Mouse (Mus musculus) spleen, embryonic (tissue): ENCODE results near the gene Tmem17.

ENCODE experiments used
- CTCF ChIA-PET: fragments of 350-600 bp; sonication (Branson Sonifier 250); formaldehyde crosslinking; loops from one replicate; lab custom pipeline; 2022; lab: Charles Lee

Tmem17 gene

DNA sequence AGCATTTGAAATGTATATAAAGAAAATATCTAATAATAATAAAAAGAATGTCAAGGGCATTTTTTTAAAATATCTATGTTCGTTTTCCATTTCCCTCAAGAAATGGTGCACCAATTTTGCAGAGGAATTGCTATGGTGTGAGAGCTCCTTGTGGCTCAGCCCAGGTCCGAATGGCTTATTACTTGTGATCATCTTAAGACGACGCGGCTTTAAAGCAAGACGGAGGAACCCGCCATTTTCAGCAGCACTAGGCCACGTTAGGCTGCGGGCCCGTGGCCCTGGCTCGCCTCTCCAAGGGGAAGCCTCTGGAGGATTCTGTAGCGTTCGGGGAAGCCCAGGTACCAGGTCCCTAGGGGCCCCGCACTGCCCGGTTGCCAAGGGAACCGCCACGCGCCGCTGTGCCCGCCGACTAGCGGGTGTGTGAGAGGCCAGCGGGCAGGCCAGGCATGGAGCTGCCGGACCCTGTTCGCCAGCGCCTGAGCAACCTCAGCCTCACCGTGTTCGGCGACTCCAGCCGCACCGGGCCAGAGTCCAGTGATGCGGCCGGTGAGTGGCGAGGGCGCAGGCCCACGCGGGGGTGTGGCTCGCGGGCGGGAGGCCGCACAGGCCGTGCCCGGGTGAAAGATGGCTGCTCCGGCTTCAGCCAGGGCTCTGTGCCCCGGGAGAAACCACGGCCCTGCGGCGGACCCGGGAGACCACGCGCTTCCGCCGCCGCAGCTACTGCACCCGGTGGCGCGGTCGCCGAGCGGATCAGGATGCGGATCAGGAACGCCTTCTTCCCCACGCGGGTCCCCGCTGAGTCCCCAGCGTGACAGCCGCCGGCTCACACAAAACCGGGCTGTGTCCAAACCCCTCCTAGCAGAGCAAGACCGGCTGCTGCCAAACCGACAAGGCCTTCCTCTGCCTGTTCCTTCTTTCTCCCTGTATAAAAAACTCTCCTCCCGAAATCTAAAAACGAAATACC, at the start of gene Tmem17:
Tmem17 (plus strand) TSS at position 51 of the 964 bp plus-strand sequence.
- CTCF ChIA-PET = no interaction called here

DNA sequence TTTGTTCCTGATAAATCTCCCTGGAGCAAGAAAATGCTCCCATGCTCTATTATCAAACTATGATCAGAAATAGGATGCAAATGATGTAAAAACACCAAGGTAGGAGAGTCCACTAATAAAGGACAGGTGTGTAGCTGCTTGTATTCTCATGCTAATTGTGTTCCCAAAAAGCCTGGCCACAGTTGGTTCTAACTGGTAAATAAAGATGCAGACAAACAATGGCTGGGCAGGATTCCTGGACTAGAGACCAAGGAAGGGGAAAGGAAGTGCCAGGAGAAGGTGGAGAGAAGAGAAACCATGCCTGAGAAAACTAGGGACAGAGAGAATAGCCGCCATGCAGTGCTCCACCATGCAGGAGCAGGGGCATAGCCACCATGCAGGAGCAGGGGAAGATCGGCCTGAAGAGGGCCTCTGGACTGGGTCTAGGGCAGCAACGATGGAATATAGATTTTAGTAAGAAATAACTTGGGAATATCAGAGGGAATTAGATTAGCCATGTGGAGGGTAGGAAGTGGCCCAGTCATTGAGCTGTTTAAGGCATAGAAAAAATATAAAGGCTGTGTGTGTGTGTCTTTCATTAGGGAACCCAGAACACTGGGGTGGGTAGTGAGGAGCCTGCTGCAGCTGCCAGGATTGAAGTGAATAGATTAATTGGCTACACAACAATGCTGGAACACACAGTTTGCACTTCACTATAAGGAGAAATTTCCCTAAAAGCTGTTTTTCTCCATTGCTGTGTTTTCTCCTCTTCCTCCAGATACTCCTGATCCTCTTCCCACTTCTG, 31.9 kb upstream of the Tmem17 start:
- CTCF ChIA-PET = interaction anchor here (0.6 kb wide), 1 partner anchor 479 kb away, joined by 3 read pairs; no protein-coding TSS in a partner anchor

DNA sequence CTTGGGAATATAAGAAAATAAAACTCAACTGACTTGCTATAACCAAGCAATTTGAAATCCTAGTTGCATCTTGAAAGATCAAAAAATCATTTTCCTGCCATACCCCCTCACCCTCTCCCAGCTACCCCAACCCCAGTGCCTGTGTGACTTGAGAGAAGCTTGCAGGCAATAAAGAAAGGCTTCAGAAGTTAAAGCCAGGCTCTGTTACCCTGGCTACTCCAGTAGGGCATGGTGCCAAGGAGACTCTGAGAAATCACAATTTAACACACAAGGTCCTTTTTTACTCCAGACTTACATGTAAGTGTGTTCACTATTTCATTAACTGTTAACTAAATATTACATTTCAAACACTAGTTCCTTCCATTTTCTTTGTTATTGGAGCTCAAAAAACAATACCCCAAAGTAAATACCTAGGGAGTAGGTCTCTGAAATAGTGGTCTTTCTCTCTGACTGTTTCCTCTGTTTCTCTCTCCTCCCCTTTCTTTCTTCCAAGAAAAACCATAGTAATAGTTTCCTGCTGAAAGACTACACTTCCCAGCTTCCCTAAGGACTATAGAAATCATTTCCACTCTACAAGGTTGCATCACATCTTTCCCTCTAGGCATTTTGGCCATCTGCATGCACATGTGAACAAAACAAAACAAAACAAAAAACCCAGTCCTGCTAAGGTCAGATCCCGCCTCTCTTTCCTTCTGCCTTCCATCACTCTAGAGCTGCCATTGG, 30.1 kb upstream of the Tmem17 start:
- CTCF ChIA-PET = no interaction called here

DNA sequence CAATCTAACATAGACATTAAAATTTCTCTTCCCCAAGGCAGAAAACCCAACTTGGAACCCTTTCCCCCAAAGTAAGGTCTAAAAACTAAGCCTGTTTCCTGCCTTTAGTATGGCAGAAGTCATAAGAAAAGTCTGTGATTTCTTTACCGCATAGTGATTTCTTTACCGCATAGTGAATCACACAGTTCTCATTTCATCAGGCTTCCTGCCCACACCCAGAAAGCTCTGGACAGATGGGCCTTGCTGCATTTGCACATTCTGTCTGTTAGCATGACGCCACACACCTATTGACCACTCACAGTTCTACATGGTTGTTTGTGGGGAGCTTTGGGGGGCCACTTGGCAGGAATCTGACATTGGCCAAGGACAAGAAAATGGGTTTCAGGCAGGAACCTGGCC, 29.5 kb upstream of the Tmem17 start:
- CTCF ChIA-PET = no interaction called here

DNA sequence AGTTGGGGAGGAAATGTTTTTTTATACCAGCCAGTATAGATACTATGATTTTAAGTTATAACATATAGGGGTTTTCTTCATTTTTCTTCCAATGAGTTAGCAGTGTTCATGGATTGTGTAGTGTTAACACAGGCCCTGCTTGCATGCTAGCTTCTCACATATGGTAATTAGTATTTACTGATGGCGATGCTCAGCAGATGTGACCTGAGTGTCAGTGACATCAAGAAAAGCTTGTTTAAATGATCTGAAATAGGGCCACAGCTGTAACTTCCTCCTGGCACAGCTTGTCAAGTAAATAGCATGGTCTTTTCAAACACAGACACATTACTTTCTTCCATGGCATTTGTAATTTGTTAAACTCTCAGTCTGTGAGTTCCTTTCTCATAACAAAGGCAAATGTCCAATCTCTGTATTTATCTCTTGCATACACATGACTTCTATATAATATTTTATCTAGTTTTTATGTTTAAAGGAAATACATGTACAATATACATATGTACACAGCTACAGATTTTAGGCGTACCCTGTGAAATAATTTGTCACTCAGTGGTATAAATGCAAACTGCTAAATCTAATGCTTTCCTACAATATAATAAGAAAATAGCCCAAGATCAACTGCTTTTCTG, 18.1 kb upstream of the Tmem17 start:
- CTCF ChIA-PET = no interaction called here

DNA sequence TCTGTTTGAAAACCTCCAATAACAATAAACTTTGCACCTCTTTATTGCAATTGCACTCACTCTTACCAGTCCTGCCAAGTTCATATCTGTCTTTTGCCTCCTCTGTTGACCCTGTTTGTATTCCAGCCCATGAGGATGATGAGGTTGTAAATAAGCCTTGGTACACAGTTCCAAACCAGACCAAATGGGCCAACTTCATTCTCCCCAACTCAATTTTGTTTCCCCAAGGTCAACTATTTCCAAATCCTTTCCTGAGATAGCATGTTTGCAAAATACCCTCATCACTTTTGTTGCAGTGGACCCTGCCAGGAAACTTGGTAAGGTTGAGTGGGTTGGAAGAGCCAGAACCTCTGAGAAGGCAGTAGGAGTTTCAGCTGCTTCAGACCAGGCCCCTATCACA, 16.9 kb upstream of the Tmem17 start:
- CTCF ChIA-PET = interaction anchor here (0.7 kb wide), 1 partner anchor 1586 kb away, joined by 3 read pairs; no protein-coding TSS in a partner anchor

DNA sequence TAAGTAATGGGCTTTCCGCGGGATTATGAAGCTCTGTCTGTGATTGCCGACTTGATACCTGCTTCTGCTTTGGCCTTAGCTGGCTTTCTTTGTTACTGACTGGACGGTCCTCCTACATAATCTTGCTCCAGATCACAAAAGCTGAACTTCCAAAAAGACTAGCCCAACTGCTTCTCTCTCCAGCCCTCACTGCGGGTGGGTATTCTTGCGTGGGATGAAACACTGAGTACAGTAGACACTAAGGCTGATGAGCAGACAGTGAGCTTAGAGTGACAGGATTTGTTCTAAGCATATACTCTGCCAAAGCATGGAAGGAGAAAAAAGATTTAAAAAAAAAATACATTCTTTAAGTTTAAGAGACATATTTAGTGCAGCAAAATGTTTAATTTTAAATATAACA, 12.5 kb upstream of the Tmem17 start:
- CTCF ChIA-PET = no interaction called here

DNA sequence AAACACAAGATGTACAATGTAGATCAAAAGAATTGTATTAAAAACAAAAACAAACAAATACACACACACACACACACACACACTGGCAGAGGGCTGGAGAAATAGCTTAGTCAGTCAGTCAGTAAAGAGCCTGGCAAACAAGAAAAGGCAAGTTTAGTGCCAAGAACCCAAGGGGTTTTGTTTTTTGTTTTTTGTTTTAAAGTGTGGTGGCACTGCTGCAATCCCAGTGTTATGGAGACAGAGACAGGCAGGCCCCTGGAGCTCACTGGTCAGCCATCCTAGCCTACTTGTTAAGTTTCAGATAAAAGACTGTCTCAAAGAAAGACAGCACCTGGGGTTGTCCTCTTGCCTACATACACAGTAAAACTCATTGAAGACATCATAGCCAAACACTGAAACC, 12.0 kb upstream of the Tmem17 start:
- CTCF ChIA-PET = no interaction called here

DNA sequence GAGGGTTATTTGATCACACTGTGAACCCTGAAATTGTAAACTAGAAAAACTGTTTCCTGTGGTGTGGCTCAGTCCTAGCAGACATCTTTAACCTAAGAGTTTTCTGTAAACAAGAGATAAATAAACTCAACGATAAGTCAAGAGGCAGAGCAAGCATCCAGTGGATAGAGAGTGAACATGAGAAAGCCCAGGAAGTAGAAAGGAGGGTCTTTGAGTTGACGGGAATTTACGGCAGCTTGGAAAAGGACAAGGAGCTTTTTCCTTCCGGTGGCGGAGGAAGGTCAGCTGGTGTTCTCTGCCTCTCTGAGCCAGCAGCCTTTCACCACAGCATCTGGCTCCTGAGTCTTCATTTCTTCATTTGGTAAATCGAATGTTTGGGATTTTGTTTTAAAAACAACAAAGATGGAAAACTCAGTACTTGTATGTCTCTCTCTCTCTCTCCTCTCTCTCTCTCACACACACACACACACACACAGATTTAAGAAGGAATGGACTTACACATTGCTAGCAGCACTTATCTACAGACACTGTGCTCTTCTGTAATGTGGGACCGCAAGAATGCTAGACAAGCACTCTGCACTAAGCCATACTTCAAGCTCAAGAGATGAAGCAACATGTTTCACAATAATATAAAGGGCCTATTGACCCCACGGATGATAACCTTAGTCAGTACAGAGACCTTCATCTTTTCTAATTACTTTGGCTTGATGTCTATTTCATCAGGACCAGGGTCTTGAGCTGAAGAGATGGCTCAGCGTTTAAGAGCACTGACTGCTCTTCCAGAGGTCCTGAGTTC, 10.9 kb upstream of the Tmem17 start:
- CTCF ChIA-PET = no interaction called here

DNA sequence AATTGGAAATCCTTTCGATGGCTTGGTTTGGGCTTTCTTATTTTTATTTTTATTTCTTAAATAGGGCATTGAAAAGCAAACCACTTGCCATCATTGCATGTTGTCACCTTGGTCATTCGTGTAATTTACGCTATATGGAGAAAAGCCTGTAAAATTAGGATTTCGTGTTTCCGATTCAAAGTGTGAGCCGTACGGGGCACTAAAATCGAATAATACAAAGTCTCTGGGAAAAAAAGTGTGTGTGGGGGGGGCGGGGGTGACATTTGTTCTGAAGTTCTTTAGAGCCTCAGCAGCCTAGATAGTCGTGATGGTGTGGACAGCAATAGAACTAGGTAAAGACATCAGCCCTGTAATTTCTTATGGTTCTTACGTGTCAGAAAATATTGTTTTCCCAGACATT, 1.2 kb downstream of the Tmem17 start:
- CTCF ChIA-PET = no interaction called here

DNA sequence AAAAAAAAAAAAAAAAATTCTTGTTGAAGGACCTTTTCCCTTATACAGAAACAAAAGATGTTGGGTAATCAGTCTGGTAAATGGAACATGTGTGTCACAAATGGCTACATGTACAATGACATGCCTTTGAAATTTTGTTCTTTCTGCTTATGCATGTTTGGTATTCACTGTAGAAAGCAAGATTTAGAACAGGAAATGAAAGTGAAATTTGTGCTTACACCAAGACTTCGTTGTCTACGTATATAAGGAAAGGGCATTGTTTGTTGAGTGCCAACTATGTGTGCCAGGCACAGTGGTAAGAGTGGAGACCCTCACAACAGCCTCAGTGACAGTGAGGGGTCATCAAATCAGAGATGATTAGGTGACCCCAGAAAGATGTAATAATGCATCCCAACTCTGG, 3.2 kb downstream of the Tmem17 start:
- CTCF ChIA-PET = no interaction called here

DNA sequence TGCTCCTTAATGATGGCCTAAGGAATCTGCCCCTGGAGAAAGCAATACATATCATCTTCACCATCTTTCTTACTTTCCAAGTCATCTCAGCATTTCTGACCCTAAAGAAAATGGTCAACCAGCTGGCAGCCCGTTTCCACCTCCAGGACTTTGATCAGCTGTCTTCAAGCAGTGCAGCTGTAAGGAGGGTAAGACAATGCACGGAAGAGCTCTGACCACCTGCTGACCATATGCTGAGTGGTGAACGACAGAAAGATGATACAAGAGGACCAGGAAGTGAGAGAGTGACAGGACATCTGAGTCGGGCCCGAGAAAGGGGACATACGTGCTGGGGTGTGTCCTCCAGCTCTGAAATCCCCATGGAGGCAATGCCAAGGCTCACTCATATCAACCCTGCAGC, 6.6 kb downstream of the Tmem17 start:
- CTCF ChIA-PET = no interaction called here

DNA sequence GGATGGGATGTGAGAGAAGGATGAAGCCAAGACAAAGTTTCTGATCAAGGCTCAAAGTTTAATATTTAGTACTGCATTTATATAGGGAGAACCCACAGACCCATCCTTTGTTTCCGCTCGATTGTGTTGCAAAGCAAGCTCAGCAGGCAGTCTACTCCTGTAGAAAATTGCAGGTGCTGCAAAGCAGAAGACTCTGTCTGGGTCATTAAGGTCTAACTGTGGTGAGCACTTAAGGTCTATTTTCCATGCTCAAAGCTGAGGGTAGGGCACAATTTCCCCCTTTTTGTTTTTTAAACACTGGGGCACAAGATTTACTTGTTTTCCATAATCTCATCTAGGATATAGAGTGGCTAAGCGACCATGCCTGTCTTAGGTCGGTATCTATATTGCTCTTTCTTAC, 8.4 kb downstream of the Tmem17 start:
- CTCF ChIA-PET = no interaction called here

DNA sequence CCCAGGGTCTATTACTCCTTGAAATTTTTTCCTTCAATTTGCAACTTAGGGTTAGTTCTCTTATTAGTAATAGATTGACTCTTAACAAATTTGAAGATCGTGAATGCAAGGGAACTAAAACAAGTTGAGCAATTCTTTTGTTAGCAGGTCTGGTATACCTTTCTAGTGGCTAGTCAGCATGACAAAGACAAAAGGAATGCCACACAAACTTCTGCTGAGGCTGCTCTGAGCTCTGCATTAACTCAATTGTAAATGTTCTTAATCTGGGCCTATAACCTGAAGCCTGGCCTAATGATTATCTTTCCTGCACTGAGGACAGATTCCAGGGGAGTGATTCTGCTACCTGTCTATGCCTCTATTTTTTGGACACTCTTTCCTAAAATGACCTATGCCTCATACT, 12.7 kb downstream of the Tmem17 start:
- CTCF ChIA-PET = no interaction called here

DNA sequence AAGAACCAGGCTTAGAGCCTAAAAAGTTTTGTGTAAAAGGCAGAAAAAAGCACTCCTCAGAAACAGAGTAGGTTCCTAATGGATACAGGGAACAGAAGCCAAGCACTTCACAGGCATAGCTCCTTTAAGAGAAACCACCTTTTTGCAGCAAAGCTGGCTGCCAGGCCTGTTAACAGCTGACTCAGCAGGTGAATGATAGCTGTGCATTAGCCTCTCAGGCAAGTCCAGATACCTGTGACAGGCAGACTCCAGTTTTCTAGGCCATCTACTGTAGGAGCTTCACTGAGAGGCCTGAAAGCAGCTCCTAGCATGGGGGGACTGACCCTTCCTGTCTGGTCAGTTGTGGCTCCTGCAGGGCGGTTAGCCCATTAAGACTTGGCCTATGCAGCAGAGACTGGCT, 28.7 kb downstream of the Tmem17 start:
- CTCF ChIA-PET = no interaction called here

DNA sequence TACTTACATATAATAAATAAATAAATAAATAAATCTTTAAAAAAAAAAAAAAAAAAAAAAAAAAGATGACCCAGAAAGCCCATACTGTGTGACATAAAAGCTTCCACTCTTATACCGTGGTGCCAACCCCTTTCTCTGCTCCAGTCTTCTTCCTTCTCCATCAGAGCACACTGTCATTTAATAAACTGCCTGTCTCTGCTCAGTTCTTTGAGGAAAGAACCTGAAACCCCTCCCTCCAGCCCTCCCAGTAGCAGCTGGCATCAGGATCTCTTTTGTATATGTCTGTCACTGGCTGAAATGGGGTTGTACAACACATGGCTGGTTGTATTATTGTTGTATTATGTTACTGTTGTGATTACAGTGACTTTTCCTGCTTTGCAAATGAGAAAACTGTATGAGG, 48.2 kb downstream of the Tmem17 start:
- CTCF ChIA-PET = no interaction called here

DNA sequence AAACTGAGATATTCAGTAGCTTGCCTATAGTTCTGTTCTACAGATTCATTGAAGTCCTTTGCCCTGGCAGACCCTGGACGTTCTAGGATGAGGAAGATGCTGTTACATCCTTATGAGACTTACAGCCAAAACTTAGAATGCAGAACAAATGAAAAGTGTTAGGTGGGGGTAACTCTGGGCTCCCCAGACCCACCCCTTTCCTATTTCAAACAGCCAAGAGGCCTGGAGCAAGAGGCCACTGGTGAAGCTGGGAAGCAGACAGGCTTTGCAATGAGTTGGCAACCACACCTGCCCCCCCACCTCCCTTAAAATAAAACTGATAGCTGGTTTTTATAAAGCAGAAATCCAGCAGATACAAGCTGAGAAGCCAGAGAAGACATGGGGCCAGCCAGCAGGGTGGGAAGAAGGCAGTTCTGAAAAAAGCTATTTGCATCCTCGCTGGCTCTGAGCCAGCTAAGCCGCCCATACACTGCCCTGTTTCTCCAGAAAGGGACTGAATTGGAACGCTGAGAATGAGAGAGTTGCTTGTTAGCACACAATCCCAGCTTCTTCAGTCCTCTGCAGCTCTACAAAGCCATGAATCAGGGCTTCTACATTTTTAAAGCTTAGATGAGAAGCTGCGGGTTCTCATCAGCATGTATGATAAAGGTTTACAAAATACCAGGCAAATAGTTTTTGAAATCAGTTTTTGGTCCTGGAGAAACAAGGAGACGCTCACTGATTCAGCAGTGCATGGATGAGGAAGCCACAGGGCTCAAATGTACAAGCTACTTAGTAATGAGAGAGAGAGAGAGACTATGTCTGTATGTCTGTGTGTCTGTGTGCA, 48.8 kb downstream of the Tmem17 start:
- CTCF ChIA-PET = no interaction called here

DNA sequence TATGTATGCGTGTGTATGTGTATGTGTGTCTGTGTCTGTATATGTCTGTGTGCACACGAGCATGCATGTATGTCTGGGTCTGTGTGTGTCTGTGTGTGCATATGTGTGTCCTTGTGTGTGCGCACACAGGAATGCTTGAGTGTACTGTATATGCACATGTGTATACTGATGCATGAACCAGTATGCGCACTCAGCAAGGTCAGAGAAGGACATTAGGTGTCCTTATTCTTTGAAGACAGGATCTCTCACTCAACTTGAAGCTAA, 49.4 kb downstream of the Tmem17 start:
- CTCF ChIA-PET = no interaction called here

DNA sequence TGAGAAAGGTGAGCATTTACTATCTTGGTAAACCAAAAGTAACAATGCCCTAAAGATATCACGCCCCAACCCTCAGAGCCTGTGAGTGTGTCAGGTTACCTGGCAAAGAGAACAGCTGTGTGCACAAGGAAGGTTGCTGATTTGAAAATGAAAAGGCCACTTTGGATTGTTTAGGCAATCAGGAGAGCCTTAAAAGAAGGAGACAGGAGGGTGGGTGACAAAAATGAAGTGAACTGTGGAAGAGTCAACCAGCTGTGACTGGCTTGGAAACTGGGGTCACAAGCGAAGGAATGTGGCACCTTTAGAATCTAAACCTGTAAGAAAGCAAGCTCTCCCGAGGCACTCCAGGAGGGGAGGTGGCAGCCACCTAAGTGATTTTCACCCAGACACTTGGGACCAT, 51.8 kb downstream of the Tmem17 start:
- CTCF ChIA-PET = no interaction called here

DNA sequence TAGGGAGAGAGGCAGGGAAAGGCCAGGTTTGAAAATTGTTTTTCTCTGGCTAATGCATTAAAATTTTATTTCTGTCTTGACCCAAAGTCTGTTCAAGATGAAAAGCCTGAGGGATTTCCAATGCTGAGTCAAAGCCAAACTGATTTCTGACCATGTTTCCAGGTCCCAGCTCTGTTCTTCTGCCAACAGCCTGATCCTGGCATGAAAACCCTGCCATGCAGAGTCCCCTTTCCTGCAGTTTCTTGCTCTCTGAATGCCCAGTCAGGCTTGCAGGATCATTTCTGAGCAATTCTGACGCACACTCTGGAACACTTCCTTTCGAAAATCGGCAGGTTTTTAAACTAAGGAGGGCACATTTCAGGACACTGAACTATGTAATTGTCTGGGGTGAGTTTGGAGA, 52.8 kb downstream of the Tmem17 start:
- CTCF ChIA-PET = interaction anchor here (0.7 kb wide), 1 partner anchor 400 kb away, joined by 3 read pairs; no protein-coding TSS in a partner anchor
